Mouse (Mus musculus) hindlimb bud, embryonic 11.5 days (tissue): ENCODE data around the gene Wfdc9.
"Not testable (repeated sequence)": the region's sequence is repeated elsewhere in the genome, so short reads cannot be mapped to it uniquely, and the experiment has no call there.

ENCODE experiments used
- DNase-seq: peaks from one replicate; pipeline ENCODE4 v3.0.0-alpha.2; 2012; ENCODE audit warnings: low read depth, low spot score; ENCODE audit errors: extremely low spot score

Gene Wfdc9

DNA sequence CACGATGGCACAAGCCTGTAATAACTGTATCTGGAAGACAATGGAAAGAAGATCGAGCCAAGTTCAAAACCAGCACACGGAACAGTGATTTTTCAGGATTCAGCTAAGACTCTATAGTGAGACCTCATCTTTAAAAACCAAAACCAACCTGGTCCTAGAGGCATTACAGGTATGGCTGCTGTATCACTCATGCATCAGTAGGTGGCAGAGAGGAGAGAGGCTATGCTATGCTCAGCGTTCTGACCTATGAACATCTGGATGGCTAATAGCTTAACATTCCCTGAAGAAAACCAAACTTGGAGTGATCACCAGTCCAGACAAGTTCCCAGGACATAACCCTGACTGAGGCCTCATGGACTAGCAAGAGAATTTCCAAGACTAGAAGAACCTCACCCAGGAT, 34.6 kb downstream of the Wfdc9 start:
- DNase-seq, result no peak

DNA sequence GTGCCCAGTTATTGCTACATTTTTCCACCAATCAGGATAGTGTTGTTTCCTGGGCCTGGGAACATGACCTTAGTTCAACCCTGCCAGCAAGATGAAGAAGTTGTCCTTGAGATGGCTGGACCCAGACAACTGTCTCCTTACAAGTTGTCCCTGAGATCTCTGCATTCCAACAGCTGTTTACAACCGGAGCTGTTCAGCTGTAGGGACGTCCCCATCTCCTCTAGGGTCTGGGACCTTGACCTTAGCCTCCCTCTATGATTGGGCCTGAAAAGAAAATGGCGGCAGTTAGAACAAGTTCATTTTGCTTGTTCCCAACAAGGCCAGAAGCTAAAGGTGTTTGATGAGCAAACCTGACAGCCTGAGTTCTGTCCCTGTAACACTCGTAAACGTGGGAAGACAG, 37.3 kb downstream of the Wfdc9 start:
- DNase-seq, result no peak

DNA sequence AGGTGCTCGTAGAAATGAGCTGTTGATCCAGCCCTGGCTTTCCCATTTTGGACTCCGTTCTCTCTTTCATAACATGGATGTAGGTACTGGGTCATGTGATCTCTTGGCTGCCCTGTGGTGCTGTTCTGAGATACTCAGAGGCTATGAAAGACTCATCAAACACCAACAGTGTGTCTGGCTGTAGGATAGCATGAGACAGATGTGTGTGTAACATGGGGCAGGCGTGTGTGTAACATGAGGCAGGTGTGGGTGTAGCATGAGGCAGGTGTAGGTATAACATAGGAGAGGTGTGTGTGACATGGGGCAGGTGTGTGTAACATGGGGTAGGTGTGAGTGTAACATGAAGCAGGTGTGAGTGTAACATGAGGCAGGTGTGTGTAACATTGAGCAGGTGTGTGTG, 41.0 kb downstream of the Wfdc9 start:
- no peak for DNase-seq

DNA sequence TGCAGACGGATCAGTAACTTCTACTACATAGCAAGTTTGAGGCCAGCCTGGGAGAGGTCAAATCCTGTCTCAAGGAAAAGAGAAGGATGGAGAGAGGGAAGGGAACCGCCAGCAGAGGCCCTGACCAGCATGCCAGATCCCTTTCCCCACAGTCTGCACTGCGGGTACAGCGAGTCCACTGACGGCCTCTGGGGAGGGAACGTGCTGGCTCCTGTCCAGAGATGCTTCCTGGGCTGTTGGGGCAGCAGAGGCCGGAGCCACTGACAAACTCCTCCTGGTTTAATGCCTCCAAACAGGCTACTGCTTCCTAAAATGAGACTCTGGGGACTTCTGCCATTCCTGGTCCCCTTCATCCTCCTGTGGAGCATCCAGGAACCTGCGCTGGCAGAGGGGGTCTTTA, 42.9 kb downstream of the Wfdc9 start, which contains the start of the genes Wfdc6b and Wfdc8:
Gene Wfdc6b (plus strand): TSS at position 52 of the 400 bp plus-strand sequence.
Gene Wfdc8 (minus strand): TSS at position 156 of the 400 bp plus-strand sequence.
- not testable (repeated sequence) for DNase-seq

DNA sequence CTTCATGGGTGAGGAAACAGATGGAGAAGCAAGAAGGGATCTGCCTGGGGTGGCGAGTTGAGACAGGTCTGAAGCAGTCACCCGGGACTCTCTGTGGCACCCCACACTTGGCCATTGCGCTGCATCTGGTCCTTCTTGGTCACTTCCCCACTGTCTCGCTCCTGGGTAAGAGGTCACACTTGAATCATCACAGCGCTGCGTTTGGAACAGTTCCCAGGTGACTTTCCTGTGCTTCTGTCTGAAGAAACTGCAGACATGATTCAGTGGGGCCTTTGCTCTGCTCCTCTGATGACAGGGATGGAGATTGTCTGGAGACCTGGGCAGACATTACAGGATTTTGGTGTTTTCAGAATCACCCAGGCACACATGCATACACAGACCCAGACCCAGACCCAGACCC, 47.6 kb downstream of the Wfdc9 start:
- DNase-seq, result no peak

DNA sequence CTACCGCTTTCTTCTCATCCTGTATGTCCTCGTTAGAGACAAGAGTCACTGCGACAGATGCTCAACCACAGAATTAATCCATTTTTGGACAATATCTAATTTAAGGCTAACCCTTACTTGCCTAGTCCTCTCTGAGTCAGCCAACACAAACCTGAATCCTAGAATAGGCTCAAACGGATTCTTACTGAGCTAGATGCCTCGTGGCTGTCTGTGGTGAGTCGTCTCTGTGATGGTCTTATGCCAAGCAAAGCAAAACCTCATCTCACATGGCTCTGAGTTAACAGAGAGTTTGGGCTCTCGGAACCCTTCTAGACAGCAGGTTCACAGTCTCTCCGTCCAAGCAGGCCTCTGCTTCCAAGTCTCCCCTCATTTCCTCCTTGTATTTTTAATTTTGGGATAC, 52.0 kb downstream of the Wfdc9 start:
- no peak for DNase-seq

DNA sequence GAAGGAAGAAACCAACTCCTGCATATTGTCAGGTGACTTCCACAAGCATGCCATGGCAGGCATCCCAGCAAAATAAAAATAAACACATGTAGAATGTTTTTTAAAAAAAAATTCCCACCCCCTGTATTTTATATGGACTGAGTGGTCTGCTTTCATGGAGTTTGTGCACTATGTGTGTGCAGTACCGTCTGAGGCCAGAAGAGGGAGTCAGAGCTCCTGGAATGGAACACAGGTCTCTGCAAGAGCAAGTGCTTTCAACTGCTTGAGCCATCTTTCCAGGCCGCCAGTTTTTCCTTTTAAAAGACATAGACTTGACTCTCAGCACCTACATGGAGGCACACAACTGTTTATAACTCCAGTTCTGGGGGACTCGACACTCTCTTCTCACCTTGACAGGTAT, 52.9 kb downstream of the Wfdc9 start:
- DNase-seq, result no peak

DNA sequence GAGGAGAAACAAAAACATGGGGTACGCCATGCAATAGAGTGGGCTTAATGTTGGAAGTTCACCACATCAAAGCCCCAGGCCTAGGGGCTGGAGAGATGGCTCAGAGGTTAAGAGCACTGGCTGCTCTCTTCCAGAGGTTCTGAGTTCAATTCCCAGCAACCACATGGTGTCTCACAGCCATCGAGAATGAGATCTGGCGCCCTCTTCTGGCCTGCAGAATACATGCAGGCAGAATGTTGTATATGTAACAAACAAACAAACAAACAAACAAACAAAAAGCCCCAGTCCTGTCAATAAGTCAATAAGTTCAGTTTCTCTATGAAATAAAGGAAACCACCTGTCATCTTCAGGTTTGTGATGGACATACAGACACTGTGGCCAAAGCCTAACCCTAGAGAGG, 56.2 kb downstream of the Wfdc9 start:
- DNase-seq, result no peak
